ENCODE assay signal across 23 mouse cellular contexts in genomic region chr11:98443688-98444087, GRCm38 (mm10). TPM values are rescaled to one million over a fixed set of nuclear protein-coding genes. Genes with fewer than 3 reads are reported as not detected.
"Had no signal": no experiment of that assay in that cellular context is flagged by ENCODE, and none has a peak within 500 bp of the region (broad histone marks: within the 10 kb centered on the region; RNA-seq: fewer than 3 reads in every experiment).

No protein-coding gene starts in this region.

- H3K4me3 ChIP-seq: midbrain, embryonic 10.5 days; midbrain, embryonic 12.5 days; myocyte; neural tube, embryonic 13.5 days; neural tube, embryonic 15.5 days; stomach, embryonic 15.5 days had no signal

- H3K4me2 ChIP-seq: lung, embryonic 14.5 days; midbrain, embryonic 12.5 days; neural tube, embryonic 13.5 days; neural tube, embryonic 15.5 days; stomach, embryonic 15.5 days had no signal

- H3K27ac ChIP-seq: midbrain, embryonic 10.5 days; midbrain, embryonic 12.5 days; neural tube, embryonic 13.5 days; neural tube, embryonic 15.5 days; stomach, embryonic 15.5 days; stomach, postnatal 0 days had no signal

- H3K36me3 ChIP-seq: midbrain, embryonic 10.5 days; midbrain, embryonic 12.5 days; neural tube, embryonic 13.5 days; neural tube, embryonic 15.5 days; stomach, embryonic 15.5 days had no signal

- H3K9ac ChIP-seq: lung, embryonic 14.5 days; midbrain, embryonic 12.5 days; neural tube, embryonic 13.5 days; neural tube, embryonic 15.5 days; stomach, embryonic 15.5 days had no signal

- ATAC-seq: midbrain, embryonic 16.5 days had no signal

- DNase-seq: lung, adult 18-20 months; lung, embryonic 14.5 days; lung, postnatal 10 days; lung, postnatal 4 days; midbrain, embryonic 14.5 days; retina, postnatal 1 day; right cerebral cortex, adult 18-20 months; right cerebral cortex, postnatal 25 days; thymus, adult 2 months; thymus, postnatal 25 days; thymus, postnatal 4 days had no signal

- H3K9me3 ChIP-seq: midbrain, embryonic 10.5 days; midbrain, embryonic 12.5 days; neural tube, embryonic 13.5 days; neural tube, embryonic 15.5 days; stomach, embryonic 15.5 days had no signal

RNA-seq across cellular contexts. Expression of gene Grb7, which starts 2.5 kb away (rescaled TPM):
- total RNA-seq: megakaryocyte, adult 5-6 weeks had no signal
- polyA plus RNA-seq: myocyte had no signal

RNA-seq across cellular contexts. Expression of gene Erbb2, which starts 31.4 kb away (rescaled TPM):
- total RNA-seq: megakaryocyte, adult 5-6 weeks; megakaryocyte-erythroid progenitor cell, adult 5-6 weeks had no signal

RNA-seq across cellular contexts. Expression of gene Pnmt, which starts 57.4 kb away (rescaled TPM):
- total RNA-seq: megakaryocyte, adult 5-6 weeks; megakaryocyte-erythroid progenitor cell, adult 5-6 weeks had no signal
- polyA plus RNA-seq: lung, embryonic 14.5 days; midbrain, embryonic 10.5 days; spleen, adult 2 months; stomach, postnatal 0 days; urinary bladder, adult 2 months had no signal
